Mouse (Mus musculus) olfactory bulb, adult 2 months (tissue): ENCODE measurements at regions not wholly inside any gene's neighbourhood (a gene's known extent, or its start where the extent isn't known, plus 50 kb on each side); places are given as distances from the start of the nearest gene placed in this dataset.

Experiments used
- H3K27ac ChIP-seq: fragments of 200-500 bp; 2 replicates; pipeline ENCODE4 v1.5.1; 2012; ENCODE audit warnings: low read depth, low read length; ENCODE audit not compliant: insufficient read depth
- H3K4me1 ChIP-seq: fragments of 200-500 bp; 2 replicates; pipeline ENCODE4 v1.6.1; 2012; ENCODE audit warnings: low read length; ENCODE audit not compliant: control insufficient read depth, insufficient read depth
- H3K4me3 ChIP-seq: fragments of 200-500 bp; 2 replicates; pipeline ENCODE4 v1.5.1; 2012; ENCODE audit warnings: mild to moderate bottlenecking, low read depth, low read length, moderate library complexity; ENCODE audit not compliant: insufficient read depth
- CTCF ChIP-seq: fragments of 200-500 bp; IDR thresholded peaks from 2 replicates; pipeline ENCODE4 v1.5.1; 2012; ENCODE audit warnings: low read depth, mild to moderate bottlenecking, low read length, moderate library complexity; ENCODE audit not compliant: insufficient read depth
- POLR2A ChIP-seq: fragments of 200-500 bp; IDR thresholded peaks from 2 replicates; pipeline ENCODE4 v1.6.1; 2012; ENCODE audit warnings: mild to moderate bottlenecking, low read depth, low read length, moderate library complexity; ENCODE audit not compliant: insufficient read depth
- WGBS: fragments of 180-500 bp; shearing (Covaris S2); methylation state at CpG from one replicate; pipeline ENCODE4 v1.1.7; 2018; 5-methylcytosine and 5-hydroxymethylcytosine counted together

GRCm38 (mm10) chr10:96458551-96458950 lies 158.3 kb upstream of the Btg1 start:
- H3K4me3 ChIP-seq: no peak overlapping the region
- no peaks in the 10 kb centered on the region for H3K4me1 ChIP-seq
- TF ChIP-seq POLR2A: no peak
- TF ChIP-seq CTCF: no peak
- no peak overlapping the region for H3K27ac ChIP-seq
- WGBS: 82% methylated on average over 4 of the region's 4 CpGs

DNA sequence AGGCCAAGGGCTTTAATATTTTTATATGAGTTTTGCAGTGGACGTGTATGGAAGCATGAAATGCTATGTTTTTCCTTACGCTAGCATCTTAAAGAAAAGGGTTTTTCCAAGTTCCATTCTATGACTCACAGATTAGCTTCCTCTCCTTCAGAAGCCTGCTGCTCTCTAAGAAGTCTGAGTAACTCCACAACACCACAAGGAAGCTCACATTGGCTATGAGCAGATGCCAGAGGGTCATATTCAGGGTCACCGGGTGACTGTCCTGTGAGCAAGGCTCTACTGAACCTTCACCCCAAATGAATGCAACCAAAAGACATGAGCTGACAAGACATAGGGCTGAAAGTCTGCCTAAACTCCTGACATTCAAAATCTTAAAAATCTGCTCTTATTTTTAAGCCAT lies 157.6 kb upstream of the Btg1 start:
- Histone ChIP-seq H3K27ac (no peak overlapping the region), H3K4me1 (no peaks in the 10 kb centered on the region), H3K4me3 (no peak overlapping the region)
- 69% methylated on average over 3 of the region's 3 CpGs for WGBS
- TF ChIP-seq CTCF (no peak), POLR2A (no peak)

DNA sequence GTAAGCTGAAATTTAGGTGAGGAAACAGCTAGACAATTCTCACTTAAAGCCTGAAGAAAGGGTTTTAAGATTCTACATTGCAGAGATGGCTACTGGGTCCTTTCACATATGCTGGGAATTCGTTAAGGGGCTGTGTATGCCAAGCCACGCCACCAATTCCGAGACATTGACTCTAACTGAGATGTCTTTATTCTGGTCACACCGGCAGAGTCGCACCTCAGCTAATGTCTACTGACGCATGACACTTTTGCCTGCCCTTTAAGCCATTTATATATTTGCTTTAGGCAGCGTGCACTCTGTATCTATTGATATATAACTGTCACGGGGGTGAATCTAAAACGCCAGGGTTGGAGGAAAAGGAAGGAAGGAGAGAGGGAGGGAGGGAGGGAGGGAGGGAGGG lies 156.7 kb upstream of the Btg1 start:
- H3K4me3 ChIP-seq: no peak overlapping the region

DNA sequence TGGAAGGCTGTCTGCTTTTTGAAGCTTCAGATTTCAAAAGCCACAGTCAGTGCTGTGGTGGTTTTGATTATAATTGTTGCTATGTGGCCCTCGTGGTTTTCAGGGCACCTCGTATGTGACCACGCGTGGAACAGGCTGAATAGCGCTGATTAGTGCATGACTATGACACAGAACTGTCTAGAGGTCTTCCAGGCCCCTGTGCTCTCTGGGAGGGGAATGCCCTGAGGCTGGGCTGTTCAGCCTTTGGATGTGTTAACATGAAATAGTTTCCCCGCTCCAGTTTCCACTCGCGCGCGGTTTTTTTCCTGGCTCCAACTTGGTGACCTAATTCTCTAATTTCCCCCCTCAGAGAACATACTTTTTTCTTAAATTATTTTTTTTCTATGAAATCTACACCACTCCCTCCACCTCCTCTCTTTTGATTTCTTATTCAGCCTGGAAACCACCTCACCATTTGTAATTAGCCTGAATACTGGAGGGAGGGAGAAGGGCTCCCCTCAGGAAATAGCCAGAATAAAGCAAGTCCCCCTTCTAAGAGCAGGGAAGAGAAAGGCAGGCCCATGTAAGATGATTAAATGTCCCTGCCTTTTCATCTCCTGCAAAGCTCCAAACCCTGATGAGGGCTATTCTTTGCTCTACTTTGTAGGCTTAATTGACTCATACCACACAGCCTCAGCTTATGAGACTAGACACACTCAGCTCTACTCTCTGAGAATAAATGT lies 156.0 kb upstream of the Btg1 start:
- no peak overlapping the region for H3K27ac ChIP-seq
- WGBS: 30% methylated on average over 10 of the region's 10 CpGs
- TF ChIP-seq POLR2A (no peak), CTCF (no peak)
- H3K4me3 ChIP-seq: no peak overlapping the region
- no peaks in the 10 kb centered on the region for H3K4me1 ChIP-seq

More for the DNA sequence above, 156.7 kb upstream of the Btg1 start:
- WGBS: 48% methylated on average over 9 of the region's 9 CpGs
- no peak overlapping the region for H3K27ac ChIP-seq
- no peaks in the 10 kb centered on the region for H3K4me1 ChIP-seq
- TF ChIP-seq POLR2A (no peak), CTCF (no peak)

GRCm38 (mm10) chr10:96465967-96466366 lies 150.8 kb upstream of the Btg1 start:
- H3K27ac ChIP-seq: no peak overlapping the region
- H3K4me3 ChIP-seq: no peak overlapping the region
- no peak for TF ChIP-seq POLR2A
- no peak for TF ChIP-seq CTCF
- H3K4me1 ChIP-seq: no peaks in the 10 kb centered on the region
- WGBS: 87% methylated on average over 6 of the region's 6 CpGs

GRCm38 (mm10) chr10:96466845-96467244 lies 150.0 kb upstream of the Btg1 start:
- no peak for TF ChIP-seq CTCF
- TF ChIP-seq POLR2A: no peak
- no peak overlapping the region for H3K27ac ChIP-seq
- H3K4me3 ChIP-seq: no peak overlapping the region
- no peaks in the 10 kb centered on the region for H3K4me1 ChIP-seq
- 80% methylated on average over 3 of the region's 3 CpGs for WGBS

DNA sequence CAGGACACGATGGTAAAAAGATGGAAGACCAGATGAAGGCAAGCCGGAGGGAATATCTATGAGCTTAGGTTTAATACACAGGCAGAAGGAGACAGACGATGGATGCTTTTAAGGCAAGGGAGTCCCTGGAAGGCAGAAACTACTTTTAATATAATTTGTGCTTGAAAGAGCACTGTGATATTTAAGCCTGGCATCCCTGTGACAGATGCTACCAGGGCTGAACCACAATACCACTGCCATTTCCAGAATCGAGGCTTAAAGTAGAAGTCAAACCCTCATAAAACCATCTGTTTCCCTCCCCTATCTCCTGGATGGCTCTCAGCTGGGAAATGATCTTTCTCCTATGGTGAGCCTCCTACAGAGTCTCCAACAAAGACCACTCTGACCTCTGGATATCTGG lies 149.1 kb upstream of the Btg1 start:
- 79% methylated on average over 4 of the region's 4 CpGs for WGBS
- TF ChIP-seq POLR2A: no peak
- no peak for TF ChIP-seq CTCF
- Histone ChIP-seq H3K27ac (no peak overlapping the region), H3K4me3 (no peak overlapping the region), H3K4me1 (no peaks in the 10 kb centered on the region)

- no peaks in the 10 kb centered on the region for H3K4me1 ChIP-seq
- no peak overlapping the region for H3K4me3 ChIP-seq
- no peak overlapping the region for H3K27ac ChIP-seq
- TF ChIP-seq CTCF (no peak), POLR2A (no peak)
Observed at GRCm38 (mm10) chr10:96471523-96471922, 145.3 kb upstream of the Btg1 start.

GRCm38 (mm10) chr10:96479350-96479749 lies 137.5 kb upstream of the Btg1 start:
- WGBS: 64% methylated on average over 12 of the region's 12 CpGs
- H3K4me1 ChIP-seq: peaks cover 9% of the 10 kb centered on the region; the same call in 1 of the 2 replicates
- H3K4me3 ChIP-seq: no peak overlapping the region
- no peak for TF ChIP-seq POLR2A
- H3K27ac ChIP-seq: no peak overlapping the region

DNA sequence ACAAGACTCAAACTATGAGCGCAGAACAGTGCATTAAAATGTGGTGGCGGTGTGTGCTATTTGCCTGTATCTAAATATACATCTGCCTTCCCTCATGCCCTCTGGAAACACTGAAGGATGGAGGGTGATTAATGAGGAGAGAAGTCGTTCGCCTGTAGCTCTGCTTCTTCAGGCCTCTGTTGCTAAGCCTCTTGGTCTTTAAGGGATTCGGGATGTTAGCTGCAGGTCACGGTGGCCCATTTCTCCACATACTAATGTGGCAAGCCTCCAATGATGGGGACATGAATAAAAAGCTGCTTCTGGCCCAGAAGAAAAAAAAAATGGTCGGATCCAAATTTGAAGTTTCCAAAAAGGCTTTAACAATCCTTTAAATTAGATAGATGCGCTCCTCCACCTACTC lies 137.0 kb upstream of the Btg1 start:
- H3K27ac ChIP-seq: no peak overlapping the region
- no peak overlapping the region for H3K4me3 ChIP-seq
- 39% methylated on average over 8 of the region's 8 CpGs for WGBS

More for the DNA sequence above, 137.0 kb upstream of the Btg1 start:
- TF ChIP-seq POLR2A (no peak), CTCF (no peak)
- peaks cover 9% of the 10 kb centered on the region; the same call in 1 of the 2 replicates for H3K4me1 ChIP-seq
